Mouse (Mus musculus) liver, embryonic 16.5 days (tissue): ENCODE measurements around the gene Btbd6. TPM values are rescaled to one million over a fixed set of nuclear protein-coding genes. Genes with fewer than 3 reads are reported as not detected.

Experiments
- ATAC-seq: fragments of 200-750 bp; cut with Nextera tagmentation; 2 replicates; pipeline ENCODE4 v1.8.0; 2017; ENCODE audit warnings: low read depth, mild to moderate bottlenecking, moderate number of reproducible peaks, moderate library complexity
- H3K27ac ChIP-seq: fragments of 300-500 bp; sonication (generic); 2 replicates; pipeline ENCODE4 v1.5.1; 2014; ENCODE audit warnings: mild to moderate bottlenecking, low read length
- H3K27me3 ChIP-seq: fragments of 300-500 bp; sonication (generic); 2 replicates; pipeline ENCODE4 v1.6.1; 2014; ENCODE audit warnings: low read depth, low read length, mixed read lengths; ENCODE audit not compliant: control insufficient read depth, insufficient read depth
- H3K36me3 ChIP-seq: fragments of 300-500 bp; sonication (generic); 2 replicates; pipeline ENCODE4 v1.6.1; 2014; ENCODE audit warnings: mild to moderate bottlenecking; ENCODE audit not compliant: control insufficient read depth, insufficient read depth
- H3K4me1 ChIP-seq: fragments of 300-500 bp; sonication (generic); 2 replicates; pipeline ENCODE4 v1.6.1; 2014; ENCODE audit warnings: low read depth, low read length, mixed read lengths; ENCODE audit not compliant: control insufficient read depth
- H3K4me2 ChIP-seq: fragments of 300-500 bp; sonication (generic); 2 replicates; pipeline ENCODE4 v1.6.1; 2014; ENCODE audit warnings: low read depth, low read length, mixed read lengths
- H3K4me3 ChIP-seq: fragments of 300-500 bp; sonication (generic); 2 replicates; pipeline ENCODE4 v1.5.1; 2014; ENCODE audit warnings: low read depth, mild to moderate bottlenecking, low read length
- H3K9ac ChIP-seq: fragments of 300-500 bp; sonication (generic); 2 replicates; pipeline ENCODE4 v1.6.1; 2014; ENCODE audit warnings: low read depth, low read length
- H3K9me3 ChIP-seq: fragments of 300-500 bp; sonication (generic); replicated peaks from 2 replicates; pipeline ENCODE4 v1.6.1; 2016; ENCODE audit warnings: low read length; ENCODE audit not compliant: control insufficient read depth
- WGBS: fragments of 180-500 bp; shearing (Covaris S2); extraction: QIAGEN DNeasy Blood & Tissue Kit; methylation state at CpG from one replicate; pipeline ENCODE4 v1.1.7; 2014; ENCODE audit not compliant: insufficient replicate concordance; 5-methylcytosine and 5-hydroxymethylcytosine counted together
- polyA plus RNA-seq: library from polyadenylated mRNA; unstranded; fragments of >200 nt; fragmentation: Nextera tagmentation; extraction: Ambion mirVana; gene quantifications from 2 replicates; pipeline ENCODE4 v1.2.1, GENCODE M21; 2015

Btbd6 gene
- polyA plus RNA-seq, 1 experiment from 2014 or later: 4.5 TPM

DNA sequence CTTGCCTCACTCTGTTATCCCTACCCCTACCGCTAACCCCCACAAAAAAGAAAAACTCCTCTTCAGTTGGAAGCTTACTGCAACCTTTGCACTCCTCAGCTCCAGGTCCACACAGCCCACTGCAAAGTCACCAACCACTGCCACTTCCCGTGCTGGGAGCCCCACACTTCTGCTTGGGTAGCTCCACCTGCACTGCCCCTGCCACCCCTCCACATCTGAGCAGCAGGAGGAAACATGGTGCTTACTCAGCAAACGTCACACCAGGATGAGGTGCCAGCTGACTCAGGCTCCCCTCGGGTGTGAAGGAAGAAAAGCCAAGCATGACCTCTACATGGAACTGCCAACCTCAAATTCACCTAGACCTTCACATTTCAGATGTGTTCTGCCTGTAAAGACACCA is 17.9 kb downstream of the Btbd6 start:
- Histone ChIP-seq H3K9me3 (no peaks in the 10 kb centered on the region), H3K36me3 (peaks cover 8% of the 10 kb centered on the region; the same call in 1 of the 2 replicates), H3K9ac (no peak overlapping the region), H3K4me2 (no peak overlapping the region), H3K4me1 (peaks cover 19% of the 10 kb centered on the region), H3K4me3 (no peak overlapping the region), H3K27me3 (no peaks in the 10 kb centered on the region), H3K27ac (no peak overlapping the region)
- ATAC-seq: no peak
- 36% methylated on average over 4 of the region's 4 CpGs for whole genome bisulfite sequencing

DNA sequence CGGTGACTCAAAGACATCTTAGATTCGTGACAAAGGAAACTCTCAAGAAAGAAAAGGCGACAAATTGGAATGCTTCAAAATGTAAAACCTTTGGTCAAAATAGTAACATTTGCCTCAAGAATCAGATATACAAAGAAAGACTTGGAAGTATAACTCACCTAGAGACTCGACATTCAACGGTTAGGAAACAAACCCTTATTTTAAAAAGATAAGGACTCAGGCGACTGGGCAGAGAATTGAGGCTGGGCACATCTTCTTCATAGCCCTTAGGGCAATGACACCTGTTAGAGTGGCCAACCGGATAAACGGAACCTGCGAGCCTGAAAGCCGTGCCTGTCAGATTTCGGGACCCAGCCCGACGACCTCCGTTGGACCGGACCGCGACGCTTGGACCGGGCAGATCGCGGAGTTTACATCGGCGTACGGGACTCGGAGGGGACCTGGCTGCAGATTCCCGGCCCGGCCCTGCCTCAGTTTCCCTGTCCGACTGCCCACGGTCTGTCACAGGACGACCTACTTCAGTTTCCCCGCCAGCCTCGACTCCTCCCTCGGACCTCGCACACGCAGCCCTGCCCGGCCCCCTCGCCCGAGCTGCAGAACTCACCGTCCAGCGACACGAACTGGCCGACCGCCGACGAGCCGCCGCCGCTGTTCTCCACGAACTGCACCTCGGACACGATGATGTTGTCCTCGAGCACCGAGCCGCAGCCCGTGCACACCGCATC is 23.4 kb downstream of the Btbd6 start:
- no peaks in the 10 kb centered on the region for H3K9me3 ChIP-seq
- H3K9ac ChIP-seq: peak overlapping the region; percentile 95
- no peaks in the 10 kb centered on the region; the same call in 1 of the 2 replicates for H3K36me3 ChIP-seq
- peaks cover 25% of the 10 kb centered on the region for H3K4me1 ChIP-seq
- WGBS: under 1% methylated on average over 56 of the region's 56 CpGs
- peak; percentile 1; the same call in 1 of the 2 replicates for ATAC-seq
- H3K27ac ChIP-seq: peak overlapping the region; percentile 98
- peak overlapping the region; percentile 73 for H3K4me2 ChIP-seq
- no peaks in the 10 kb centered on the region for H3K27me3 ChIP-seq
- peak overlapping the region; percentile 91 for H3K4me3 ChIP-seq

DNA sequence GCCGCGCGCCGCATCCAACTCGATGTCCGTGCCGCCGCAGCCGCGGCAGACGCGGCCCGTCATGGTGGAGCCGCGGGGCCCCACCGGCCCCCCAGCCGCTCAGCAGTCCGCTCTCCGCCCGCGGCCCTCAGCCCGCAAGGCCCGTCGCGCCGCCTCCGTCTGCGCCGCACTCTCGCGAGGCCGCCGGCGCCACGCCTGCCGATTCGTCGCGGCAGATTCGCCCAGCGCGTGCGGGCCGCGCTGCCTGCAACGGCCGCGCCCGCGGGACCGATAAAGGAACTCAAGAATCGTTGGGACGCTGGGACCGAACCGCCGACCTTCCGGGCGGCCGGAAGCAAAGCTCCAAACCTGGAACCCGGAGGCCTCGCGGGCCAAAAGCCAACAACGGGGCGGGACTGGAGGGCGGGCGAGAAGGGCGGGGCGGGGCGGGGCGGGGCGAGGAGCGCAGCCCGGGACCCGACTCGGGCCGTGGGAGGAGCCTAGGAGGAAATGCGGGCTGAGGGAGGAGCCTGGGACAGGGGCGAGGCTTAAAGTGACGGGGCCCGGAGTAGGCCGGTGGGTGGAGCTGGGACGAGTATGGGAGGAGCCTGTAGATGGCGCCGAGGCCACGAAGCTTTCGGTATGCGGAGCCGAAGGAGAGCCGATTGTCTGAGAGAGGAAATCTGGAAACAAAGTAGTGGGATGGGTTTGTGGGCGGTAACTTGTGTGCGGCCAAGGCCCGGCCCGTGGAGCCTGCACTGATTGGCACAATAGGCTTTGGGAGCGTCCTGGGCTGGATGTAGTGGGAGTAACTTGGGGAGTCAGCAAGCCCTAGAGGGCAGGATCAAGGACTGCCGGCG is 24.2 kb downstream of the Btbd6 start, which contains the start of gene Brf1:
Gene Brf1, minus strand, starts transcription at position 411 of the 839 bp plus-strand sequence.
- Histone ChIP-seq H3K27ac (peak within 1 kb of the TSS; percentile 98), H3K27me3 (no peaks in the 10 kb centered on the region), H3K9me3 (no peaks in the 10 kb centered on the region), H3K4me1 (peaks cover 25% of the 10 kb centered on the region), H3K4me2 (peak within 1 kb of the TSS; percentile 82), H3K9ac (peak within 1 kb of the TSS; percentile 95), H3K36me3 (no peaks in the 10 kb centered on the region; the same call in 1 of the 2 replicates), H3K4me3 (peak within 1 kb of the TSS; percentile 91)
- peak; percentile 94 for ATAC-seq
- under 1% methylated on average over 95 of the region's 96 CpGs for WGBS

GRCm38 (mm10) chr12:113001133-113001474 is 24.8 kb downstream of the Btbd6 start:
- Histone ChIP-seq H3K27me3 (no peaks in the 10 kb centered on the region), H3K4me2 (peak overlapping the region; percentile 82), H3K4me3 (peak overlapping the region; percentile 91), H3K9me3 (no peaks in the 10 kb centered on the region), H3K4me1 (peaks cover 25% of the 10 kb centered on the region), H3K27ac (peak overlapping the region; percentile 98), H3K36me3 (no peaks in the 10 kb centered on the region; the same call in 1 of the 2 replicates), H3K9ac (peak overlapping the region; percentile 81)
- peak; percentile 1; the same call in 1 of the 2 replicates for ATAC-seq
- WGBS: 3% methylated on average over 5 of the region's 5 CpGs

DNA sequence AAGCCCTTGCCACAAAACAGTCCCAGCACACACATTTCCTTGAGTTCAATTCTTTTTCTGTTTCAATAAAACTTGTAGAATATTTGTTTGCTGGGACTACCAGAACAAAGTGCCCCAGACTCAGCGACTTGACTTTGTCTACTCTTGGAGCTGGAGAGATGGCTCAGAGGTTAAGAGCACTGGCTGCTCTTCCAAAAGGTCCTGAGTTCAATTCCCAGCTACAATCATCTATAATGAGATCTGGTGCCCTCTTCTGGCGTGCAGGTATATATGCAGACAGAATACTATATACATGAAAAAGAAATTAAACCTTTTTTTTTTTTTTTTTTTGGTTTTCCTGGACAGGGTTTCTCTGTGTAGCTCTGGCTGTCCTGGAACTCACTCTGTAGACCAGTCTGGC is 26.4 kb downstream of the Btbd6 start:
- Histone ChIP-seq H3K4me2 (no peak overlapping the region), H3K9ac (no peak overlapping the region), H3K27ac (no peak overlapping the region), H3K36me3 (no peaks in the 10 kb centered on the region), H3K9me3 (no peaks in the 10 kb centered on the region), H3K4me1 (peaks cover 25% of the 10 kb centered on the region), H3K27me3 (no peaks in the 10 kb centered on the region), H3K4me3 (no peak overlapping the region)
- no peak for ATAC-seq
- WGBS: 21% methylated on average over 2 of the region's 2 CpGs

DNA sequence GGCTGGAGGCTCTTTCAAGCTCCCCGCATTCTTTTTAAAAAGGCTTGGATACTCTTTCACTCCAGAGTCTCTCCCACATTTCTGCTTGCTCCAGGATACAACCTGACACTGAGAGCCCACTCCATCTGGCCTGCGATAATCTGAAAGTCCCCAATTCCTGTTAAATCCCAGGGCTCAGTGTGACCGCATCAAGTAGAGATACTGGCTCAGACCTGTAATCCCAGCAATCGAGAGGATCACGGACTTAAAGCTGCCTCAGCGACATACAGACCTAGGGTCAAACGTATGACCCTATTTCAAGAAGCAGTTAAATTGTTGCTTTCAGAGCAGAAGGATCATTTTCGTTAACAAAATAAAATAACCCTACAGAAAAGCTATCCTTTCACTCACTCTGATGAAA is 27.7 kb downstream of the Btbd6 start:
- ATAC-seq: no peak
- Histone ChIP-seq H3K27ac (no peak overlapping the region), H3K4me3 (no peak overlapping the region), H3K4me2 (no peak overlapping the region), H3K9me3 (no peaks in the 10 kb centered on the region), H3K27me3 (no peaks in the 10 kb centered on the region), H3K9ac (no peak overlapping the region), H3K36me3 (no peaks in the 10 kb centered on the region), H3K4me1 (peaks cover 14% of the 10 kb centered on the region)
- 75% methylated on average over 8 of the region's 8 CpGs for WGBS

DNA sequence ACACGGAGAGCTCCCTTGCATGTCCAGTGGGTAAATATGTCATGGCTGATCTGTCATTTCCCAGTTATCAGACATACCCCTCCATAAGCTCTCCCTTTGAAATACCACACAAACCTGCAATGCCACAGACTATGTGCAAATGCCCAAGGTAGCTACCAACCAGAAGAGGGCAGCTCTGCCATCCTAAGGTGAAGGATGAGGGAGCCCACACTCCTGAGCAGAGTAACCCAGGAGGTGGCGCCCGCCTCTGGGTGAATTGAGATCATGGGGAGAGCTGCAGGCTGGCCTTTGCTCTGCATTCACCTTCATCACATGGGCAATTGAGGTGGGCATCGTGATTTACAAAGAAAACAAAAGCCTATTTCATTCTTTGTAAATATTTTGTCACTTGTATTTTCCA is 28.7 kb downstream of the Btbd6 start:
- Histone ChIP-seq H3K36me3 (no peaks in the 10 kb centered on the region), H3K9ac (no peak overlapping the region), H3K27ac (no peak overlapping the region), H3K27me3 (no peaks in the 10 kb centered on the region), H3K4me1 (peaks cover 10% of the 10 kb centered on the region), H3K4me2 (no peak overlapping the region), H3K9me3 (no peaks in the 10 kb centered on the region), H3K4me3 (no peak overlapping the region)
- 16% methylated on average over 4 of the region's 4 CpGs for WGBS
- no peak for ATAC-seq

GRCm38 (mm10) chr12:113011702-113012360 is 35.5 kb downstream of the Btbd6 start:
- WGBS: 57% methylated on average over 6 of the region's 6 CpGs
- no peak overlapping the region for H3K4me3 ChIP-seq
- no peak for ATAC-seq
- no peaks in the 10 kb centered on the region for H3K9me3 ChIP-seq
- H3K9ac ChIP-seq: no peak overlapping the region
- H3K27me3 ChIP-seq: no peaks in the 10 kb centered on the region
- no peaks in the 10 kb centered on the region for H3K36me3 ChIP-seq
- peaks cover 28% of the 10 kb centered on the region for H3K4me1 ChIP-seq
- H3K4me2 ChIP-seq: no peak overlapping the region
- no peak overlapping the region for H3K27ac ChIP-seq
